Mouse (Mus musculus): ENCODE measurements around the gene 1700001O22Rik. TPM values are rescaled to one million over a fixed set of nuclear protein-coding genes. Genes with fewer than 3 reads are reported as not detected.

The 1700001O22Rik gene
- total RNA-seq, 2 experiments from 2014 or later: 2.4 to 8.2 TPM

DNA sequence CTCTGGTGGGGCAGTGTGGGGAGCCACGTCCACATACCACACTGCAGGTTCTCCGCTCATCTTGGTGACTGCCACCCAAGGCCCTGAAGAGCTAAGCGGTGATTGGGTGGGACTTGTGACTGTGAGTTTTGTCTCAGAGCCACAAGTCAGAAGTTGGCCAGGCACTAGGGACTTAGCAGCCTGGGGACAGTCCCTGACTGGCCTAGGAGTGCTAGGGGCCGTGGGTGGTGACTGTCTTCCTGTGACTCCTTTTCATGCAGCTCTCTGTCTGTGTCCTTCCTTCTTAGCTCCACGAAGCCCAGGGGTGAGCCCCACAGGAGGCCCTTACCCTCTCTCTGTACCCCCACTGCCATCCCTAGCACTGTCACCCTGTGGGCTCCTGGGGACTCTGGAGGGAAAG is 16.4 kb upstream of the 1700001O22Rik start:
- DNase-seq (ENCODE audit: low spot score): no peak

DNA sequence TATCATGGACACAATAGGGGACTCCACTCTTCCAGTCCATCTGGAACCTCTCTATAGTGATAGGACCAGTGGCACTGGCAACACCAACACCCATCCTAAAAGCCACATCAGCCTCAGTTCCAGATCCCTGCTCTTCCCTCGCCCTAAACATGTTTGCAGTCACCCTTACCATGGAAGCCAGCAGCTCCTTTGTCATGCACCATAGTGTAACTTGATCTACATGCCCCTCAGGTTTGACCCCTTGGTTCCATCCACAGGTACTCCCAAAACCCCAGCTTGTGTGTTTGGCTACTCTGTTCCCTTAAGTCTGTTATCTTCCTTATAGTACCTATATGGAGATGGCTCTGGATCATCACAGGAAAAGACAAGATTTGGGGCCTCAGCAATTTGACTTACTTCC is 12.9 kb upstream of the 1700001O22Rik start:
- DNase-seq (ENCODE audit: low spot score): no peak

DNA sequence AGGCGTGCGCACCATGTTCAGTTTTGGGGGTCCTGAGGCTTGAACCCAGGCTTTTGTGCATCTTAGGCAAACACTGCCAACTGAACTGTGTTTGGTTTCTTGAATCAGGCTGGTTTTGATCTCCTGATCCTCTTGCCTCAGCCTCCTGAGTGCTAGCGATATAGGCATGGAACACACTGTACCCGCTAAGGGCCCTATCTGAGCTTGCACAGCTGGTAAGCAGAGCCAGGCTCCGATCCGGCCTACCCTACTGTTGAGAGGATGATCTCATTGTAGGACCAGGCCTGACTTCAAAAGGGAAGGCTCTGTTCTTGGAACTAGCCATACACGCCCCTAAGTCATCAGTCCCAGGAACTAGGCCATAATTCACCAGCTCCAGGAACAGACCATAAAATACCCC is 7.1 kb upstream of the 1700001O22Rik start:
- no peak for DNase-seq (ENCODE audit: low spot score)

DNA sequence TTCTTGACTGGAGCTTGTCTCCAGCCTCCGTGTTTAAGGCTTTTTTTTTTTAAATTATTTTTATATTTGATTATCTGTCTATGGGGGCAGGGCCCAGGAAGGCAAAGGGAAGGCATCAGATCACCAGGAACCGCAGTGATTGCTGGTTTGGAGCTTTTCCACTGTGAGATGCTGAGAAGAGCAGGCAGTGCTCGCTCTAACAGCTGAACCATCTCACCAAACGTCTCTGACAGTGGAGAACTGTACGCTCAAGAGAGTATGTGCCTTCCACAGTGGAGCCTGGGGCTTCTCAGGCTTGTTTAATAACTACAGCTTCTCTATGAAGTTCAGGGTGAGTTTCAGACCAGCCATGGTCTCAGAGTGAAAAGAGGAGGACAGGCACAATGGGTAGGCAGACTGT is 6.0 kb upstream of the 1700001O22Rik start:
- no peak for DNase-seq (ENCODE audit: low spot score)

DNA sequence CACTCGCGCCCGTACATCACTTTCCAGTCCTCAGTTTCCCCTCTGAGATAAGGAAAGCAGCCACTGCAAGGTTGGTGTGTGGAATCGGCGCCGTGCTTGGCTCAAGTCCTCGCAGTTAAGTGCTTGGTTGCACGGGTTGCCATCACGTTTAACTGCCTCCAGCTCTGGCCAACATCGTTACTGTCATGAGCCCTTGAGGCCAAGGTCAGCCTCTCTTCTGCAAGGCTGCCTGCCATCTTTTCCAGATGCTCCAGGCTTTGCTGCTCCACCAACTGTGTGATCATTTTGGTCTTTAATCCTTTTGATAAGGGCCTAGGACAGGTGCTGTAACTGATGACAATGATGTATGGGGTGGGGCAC is 4.8 kb upstream of the 1700001O22Rik start:
- no peak for DNase-seq (ENCODE audit: low spot score)

DNA sequence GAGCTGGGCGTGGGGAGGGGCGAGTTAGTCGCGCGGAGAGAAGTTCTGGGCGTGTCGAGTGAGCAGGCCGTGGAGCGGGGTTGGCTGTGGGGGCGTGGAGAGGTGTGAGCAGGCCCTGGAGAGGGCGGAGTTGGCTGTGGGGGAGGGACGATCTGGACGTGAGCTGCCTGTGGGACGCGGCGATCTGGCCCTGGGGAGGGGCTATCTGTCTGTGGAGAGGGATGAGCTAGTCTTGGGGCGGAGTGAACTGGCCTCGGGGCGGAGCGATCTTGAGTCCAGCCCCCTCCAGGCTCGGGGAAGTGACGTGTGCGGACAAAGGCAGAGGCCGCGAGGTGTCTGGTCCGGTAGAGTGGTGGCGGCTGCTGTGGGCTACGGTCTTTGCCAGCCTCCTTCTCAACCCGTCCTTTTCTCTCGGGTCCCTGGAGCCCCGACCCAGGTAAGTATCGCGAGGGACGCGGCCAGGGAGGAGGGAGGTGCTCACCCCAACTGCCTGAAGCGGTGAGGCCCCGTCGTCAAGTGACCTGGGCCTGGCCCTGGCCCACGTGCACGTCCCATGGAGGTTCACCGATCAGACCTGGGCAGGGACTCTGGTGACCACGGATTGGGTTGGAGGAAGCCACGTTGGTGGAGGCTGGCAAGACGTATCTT is 4.3 kb upstream of the 1700001O22Rik start, which contains the start of gene Ntmt1:
Gene Ntmt1 (plus strand): TSS at position 179 of the 648 bp plus-strand sequence.
- DNase-seq (ENCODE audit: low spot score): peak; percentile 100

DNA sequence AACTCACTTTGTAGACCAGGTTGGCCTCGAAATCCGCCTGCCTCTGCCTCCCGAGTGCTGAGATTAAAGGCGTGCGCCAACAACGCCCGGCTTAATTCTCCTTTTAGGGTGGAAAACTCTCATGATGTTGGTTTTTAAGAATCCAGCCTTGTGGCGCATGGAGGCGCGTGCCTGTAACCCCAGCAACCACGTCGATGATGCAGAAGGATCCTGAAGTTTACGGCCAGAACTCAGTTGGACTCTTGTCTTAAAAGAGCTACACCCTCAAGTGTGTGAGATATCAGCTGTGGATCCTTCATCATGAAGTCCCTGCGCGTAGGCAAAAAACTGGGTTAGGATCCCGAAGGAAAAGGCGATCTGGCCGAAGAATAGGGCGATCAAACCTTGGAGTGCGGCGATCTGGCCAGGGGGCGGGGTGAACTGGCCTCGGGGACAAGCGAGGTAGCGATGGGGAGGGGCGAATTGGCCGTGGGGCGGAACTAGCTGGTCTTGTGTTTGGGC is 3.7 kb upstream of the 1700001O22Rik start:
- DNase-seq (ENCODE audit: low spot score): no peak

DNA sequence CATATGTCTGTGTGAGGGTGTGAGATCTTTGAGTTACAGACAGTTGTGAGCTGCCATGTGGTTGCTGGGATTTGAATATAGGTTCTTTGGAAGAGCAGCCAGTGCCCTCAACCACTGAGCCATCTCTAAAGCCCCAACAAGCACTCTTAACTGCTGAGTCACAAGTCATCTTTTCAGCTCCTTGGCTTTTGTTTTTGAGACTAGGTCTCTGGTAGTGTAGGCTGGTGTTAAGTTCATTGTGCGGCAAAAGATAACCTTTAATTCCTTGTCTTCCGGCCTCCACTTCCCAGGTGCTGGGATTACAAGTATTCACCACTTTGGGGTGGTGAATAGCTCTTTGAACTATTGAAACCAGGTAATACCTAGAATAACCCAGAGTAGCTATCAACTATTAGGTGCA is 2.5 kb upstream of the 1700001O22Rik start:
- no peak for DNase-seq (ENCODE audit: low spot score)

DNA sequence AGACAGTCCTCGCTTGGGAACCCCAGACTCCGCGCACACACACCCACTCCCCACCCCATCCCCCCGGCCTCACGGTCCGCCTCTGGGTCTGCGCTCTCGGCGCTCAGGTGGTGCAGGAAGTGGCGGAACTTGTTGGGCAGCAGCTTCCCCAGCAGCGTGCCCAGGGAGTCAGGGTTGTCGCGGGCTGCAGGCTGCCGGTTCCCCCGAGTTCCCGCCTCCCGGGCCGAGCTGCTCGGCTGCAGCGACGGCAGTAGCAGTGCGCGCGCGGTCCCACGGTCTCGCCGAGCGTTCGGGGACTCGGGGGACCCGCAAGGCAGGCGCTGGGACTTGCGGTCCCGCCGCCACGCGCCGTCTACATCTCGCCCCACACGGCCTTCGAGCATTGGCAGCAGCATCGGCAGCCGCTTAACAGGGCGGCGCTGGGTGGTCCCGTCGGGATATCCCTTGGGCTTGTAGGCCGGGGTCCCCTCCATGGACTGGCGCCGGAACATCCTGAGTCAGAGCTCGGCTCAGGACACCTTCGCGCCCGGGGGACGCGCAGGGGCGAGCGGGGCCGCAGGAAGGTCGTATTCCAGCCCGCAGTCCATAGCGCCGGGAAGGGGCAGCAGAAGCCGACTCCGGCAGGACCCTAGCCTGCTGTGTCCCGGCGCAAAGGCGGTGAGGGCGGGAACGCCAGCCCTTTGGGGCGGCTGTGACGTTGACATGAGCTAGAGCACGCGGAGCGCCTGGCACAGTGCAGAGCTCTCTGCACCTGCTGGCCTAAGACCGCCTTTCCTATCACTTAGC is 2.2 kb downstream of the 1700001O22Rik start:
- peak; percentile 44 for DNase-seq (ENCODE audit: low spot score)

DNA sequence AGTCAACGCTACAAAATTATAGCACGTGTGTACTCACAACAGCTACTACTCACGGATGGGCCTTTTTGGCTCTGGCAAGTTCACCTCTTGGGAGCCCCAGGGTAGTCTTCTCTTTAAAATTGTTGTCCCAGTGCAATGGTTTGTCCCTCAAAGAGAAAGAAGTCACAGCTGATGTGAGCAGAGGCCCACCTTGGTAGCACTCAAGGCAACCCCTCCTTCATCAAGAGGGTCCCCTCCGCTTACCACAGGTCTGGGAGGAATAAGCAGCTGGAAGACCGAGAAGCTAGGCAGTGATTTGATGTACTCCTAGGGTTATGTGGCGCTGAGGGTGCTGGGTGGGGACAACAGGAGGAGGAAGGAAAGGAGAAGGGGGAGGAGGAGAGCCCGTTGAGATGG is 2.8 kb downstream of the 1700001O22Rik start:
- DNase-seq (ENCODE audit: low spot score): no peak

DNA sequence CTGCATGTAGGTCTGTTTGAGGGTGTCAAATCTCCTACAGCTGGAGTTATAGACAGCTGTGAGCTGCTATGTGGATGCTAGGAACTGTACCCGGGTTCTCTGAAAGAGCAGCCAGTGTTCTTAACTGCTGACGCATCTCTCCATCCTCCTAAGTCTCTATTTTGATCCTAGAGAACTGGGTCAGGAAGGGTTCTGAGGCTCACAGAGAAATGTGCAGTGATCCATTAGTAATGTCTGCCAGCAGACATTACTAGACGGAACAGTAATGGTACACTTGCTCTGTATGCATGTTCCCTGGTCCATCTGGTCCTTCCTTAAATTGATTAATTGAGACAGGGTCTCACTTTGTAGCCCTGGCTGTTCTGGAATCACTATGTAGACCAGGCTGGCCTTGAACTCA is 4.0 kb downstream of the 1700001O22Rik start:
- DNase-seq (ENCODE audit: low spot score): no peak

DNA sequence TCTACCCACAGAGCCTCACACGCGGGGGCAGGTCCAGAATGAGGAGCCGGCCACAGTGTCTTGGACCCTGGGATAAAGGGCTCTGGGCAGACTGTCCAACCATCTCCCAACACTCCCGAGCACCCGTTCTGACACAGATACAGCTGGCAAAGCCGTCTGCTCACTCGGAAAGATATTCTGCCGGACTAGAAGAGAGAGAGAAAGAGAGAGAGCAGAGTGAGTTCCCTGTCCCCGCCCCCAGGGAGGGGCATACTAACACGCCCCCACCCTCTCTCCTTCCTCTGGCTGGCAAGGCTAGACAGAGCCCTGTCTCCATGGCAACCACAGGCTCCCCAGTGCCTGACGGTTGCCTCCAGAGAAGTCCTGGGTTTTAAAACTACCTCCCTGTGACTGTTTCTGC is 7.1 kb downstream of the 1700001O22Rik start:
- peak; percentile 69 for DNase-seq (ENCODE audit: low spot score)

DNA sequence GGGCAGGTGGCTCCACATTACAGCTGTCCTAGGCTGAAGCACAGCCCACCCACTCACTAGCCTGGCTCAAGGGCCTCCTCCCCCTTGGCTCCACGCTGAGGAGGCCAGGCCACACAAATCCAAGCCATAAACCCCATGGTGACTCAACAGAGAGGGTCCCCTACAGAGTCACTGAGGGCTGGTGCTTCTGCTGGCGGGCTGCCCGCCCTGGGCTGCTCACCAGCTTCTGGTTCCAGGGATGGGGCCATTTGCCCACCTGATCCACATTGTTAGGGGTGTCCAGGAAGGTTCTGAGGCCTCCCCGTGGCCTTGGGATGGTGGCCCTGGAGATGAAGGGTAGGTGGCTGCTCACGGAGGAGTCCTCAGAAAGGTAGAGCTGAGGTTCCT is 7.6 kb downstream of the 1700001O22Rik start:
- no peak for DNase-seq (ENCODE audit: low spot score)

DNA sequence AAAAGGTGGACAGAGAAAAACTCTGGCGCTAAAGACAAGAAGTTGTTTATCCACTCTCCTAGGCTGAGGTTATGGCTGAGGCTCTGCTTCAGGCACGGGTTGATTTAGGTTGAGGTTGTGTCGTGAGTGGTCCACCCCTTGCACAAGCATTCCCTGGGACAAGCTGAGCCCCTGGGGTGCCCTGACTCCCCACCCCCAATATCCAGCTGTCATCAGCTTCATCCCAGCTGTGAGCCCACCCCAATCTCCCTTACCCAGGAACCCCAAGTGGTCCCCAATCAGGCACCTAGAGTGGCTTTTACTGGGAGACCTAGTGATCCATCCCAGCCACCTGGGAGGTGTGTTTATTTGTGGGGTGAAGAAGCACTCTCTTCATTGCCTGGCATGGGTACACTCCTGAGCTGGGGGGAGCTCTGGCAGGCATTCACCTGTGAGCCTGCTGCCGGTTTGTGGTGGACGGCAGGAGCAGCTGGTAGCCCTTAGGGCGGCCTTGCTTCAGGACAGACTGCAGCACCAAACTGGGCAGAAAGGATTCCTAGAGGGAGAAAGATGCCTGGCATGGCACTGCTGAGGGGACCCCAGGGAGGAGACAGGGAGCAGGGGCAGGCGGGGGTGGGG is 8.1 kb downstream of the 1700001O22Rik start:
- no peak for DNase-seq (ENCODE audit: low spot score)

DNA sequence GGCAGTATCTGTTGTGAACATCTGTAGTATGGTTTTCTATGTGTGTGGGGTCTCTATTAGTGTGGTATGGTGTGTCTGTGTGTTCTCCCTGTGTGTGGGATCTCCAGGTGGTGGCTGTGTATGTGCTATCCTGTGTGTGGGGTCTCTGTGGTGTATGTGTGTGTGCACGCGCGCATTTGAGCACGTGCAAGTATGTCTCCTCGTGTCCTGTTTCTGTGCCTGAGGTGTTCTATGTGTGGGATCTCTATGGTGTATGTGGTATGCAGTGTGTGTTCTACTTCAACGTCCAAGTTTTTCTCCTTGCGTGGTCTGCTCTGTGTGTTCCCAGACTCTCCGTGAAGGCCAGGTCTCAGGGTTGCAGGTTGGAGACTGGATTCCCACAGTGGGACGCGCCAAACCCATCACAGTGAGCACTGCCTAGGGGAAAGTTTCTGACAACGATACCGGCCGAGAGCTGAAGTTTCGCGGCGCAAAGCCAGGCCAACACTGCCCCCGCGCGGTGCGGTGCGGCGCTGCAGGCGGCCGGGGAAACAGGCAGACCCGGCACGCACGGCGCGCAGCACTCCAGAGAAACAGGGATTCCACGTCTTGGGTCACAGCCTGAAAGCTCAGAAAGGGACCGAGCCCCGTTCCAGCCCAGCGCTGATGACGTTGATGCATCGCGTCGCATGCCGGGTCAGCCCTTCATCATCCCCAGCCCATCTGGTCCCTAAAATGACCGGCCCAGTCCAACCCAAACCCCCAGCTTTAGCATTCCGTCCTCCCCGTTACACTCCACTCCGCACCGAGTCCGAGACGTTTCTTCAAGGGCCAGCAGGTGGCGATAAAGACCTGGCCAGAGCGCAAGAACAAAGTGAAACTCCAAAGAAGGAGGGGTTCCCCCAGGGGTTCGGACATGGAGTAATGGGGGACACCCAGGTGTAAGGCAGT is 9.0 kb downstream of the 1700001O22Rik start:
- DNase-seq (ENCODE audit: low spot score): peak; percentile 97

DNA sequence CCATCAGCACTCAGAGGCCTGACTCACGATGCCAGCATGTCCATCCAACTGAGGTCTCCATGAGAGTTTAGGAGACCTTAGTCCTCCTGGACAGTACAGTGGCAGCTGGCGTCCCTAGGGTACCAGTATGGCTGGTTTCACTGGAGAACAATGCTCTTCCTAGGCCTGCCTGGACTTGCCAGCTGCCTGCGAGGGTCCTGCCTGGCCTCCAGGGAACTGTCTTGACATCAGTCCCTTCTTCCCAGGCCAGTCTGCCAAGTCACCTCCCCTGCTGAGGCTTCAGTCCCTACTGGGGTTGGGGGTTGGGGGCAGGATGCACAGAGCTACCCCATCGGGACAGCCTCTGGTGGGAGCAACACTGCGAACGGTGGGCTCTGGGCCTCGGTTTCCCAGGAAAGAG is 11.4 kb downstream of the 1700001O22Rik start:
- DNase-seq (ENCODE audit: low spot score): no peak

DNA sequence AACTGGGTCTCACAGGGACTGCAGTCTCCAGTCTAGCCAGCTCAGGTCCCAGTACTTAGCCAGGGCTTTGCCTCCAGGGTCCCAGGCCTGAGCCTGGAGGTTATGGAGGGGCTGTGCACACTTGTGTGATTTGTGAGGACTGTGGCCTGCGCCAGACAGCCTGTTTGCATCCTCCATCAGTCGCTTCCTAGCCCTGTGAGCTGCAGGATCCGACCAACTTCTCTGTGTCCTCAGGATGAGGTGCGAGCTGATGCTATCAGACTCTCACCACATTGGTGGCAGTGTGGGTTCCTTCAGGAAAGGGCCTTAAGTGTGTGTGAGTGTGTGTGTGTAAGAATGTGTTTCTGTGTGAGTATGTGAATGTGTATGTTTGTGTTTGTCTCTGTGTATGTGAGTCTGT is 16.0 kb downstream of the 1700001O22Rik start:
- no peak for DNase-seq (ENCODE audit: low spot score)

DNA sequence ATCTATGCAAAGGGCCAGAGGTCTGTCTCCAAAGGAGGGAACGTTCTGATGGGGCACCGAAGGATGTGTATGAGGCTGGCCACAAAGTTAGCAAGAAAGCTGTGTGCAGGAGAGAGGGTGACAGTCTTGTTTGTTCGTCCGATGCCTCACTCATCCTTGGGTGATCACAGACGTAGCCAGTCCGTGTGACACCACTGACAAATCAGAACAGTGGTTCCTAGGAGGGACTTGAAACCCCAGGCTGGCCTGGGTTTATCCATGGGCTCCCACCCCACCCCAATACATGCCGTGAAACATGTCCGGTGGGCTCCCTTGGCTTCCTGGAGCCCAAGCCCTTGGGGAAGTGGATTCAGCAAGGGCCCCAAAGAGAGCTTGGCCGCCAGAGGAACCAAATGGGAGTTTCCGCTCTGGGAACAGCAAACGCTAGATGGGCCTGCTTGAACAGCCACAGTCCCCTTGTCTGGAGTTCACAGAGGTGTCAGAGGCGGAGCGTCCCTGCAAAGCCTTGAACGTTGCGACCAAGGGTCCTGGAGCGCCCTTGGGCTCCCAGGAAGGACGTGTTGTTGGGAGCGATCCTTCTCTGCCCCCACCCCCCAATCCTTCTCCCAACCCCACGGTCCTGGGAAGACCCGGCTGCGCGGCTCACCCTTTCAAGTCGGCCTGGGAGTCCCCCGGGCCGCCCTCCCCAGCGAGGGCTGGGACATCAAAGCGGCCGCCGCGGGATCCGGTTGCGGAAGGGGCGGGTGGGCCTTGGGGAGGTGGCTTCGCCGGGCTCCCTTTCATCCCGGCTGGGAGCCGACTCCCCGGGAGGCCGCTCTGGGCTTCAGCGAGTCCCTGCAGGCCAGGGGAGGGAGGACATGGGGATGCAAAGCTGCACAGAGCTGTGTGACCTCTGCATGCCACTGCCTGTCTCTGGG is 19.1 kb downstream of the 1700001O22Rik start:
- no peak for DNase-seq (ENCODE audit: low spot score)

DNA sequence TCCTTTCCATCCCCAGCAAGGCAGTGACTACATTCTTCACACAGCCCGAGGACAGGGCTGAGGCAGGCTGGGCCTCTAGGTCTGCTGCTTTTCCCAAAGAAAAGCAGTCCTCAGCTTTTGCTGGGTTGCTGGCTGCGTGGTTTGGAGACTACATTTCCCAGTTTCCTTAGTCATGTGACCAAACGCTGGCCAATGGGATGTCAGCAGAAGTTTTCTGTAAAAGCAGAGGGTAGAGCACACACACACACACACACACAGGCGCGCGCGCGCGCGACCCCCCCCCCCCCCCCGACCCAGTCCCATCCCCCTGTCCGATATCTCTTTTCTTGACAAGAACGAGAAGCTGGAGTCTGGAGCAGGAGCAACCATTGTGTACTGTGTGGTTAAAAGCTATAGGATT is 20.1 kb downstream of the 1700001O22Rik start:
- peak; percentile 85 for DNase-seq (ENCODE audit: low spot score)
